Mouse (Mus musculus) lung, postnatal 10 days (tissue): Measurements from ENCODE around the gene Aldh3b3.
"Not testable (repeated sequence)": the region's sequence is repeated elsewhere in the genome, so short reads cannot be mapped to it uniquely, and the experiment has no call there.

ENCODE experiments used
- DNase-seq: peaks from one replicate; pipeline ENCODE4 v3.0.0; 2021

The Aldh3b3 gene

GRCm38 (mm10) chr19:3935896-3936850 is 22.3 kb upstream of the Aldh3b3 start:
- DNase-seq, result peak; percentile 81

GRCm38 (mm10) chr19:3942315-3942714 is 16.1 kb upstream of the Aldh3b3 start:
- no peak for DNase-seq

- DNase-seq, result peak; percentile 74
Measured at GRCm38 (mm10) chr19:3942986-3943735, 15.3 kb upstream of the Aldh3b3 start.

- DNase-seq, result no peak
Measured at GRCm38 (mm10) chr19:3945872-3946564, 12.4 kb upstream of the Aldh3b3 start.

GRCm38 (mm10) chr19:3946715-3947114 is 11.7 kb upstream of the Aldh3b3 start:
- DNase-seq, result peak; percentile 82

GRCm38 (mm10) chr19:3947813-3948212 is 10.6 kb upstream of the Aldh3b3 start:
- no peak for DNase-seq

GRCm38 (mm10) chr19:3948546-3948945 is 9.9 kb upstream of the Aldh3b3 start:
- DNase-seq, result no peak

- no peak for DNase-seq
Measured at GRCm38 (mm10) chr19:3950331-3950730, 8.1 kb upstream of the Aldh3b3 start.

- DNase-seq, result no peak
Measured at GRCm38 (mm10) chr19:3951461-3951860, 7.0 kb upstream of the Aldh3b3 start.

- no peak for DNase-seq
Measured at GRCm38 (mm10) chr19:3952099-3952498, 6.3 kb upstream of the Aldh3b3 start.

GRCm38 (mm10) chr19:3955033-3955432 is 3.4 kb upstream of the Aldh3b3 start:
- DNase-seq, result no peak

- DNase-seq, result no peak
Measured at GRCm38 (mm10) chr19:3955804-3956203, 2.6 kb upstream of the Aldh3b3 start.

GRCm38 (mm10) chr19:3957296-3958036 is 979 bp upstream of the Aldh3b3 start:
- not testable (repeated sequence) for DNase-seq

- no peak for DNase-seq
Measured at GRCm38 (mm10) chr19:3959030-3959429, 585 bp downstream of the Aldh3b3 start.

- peak; percentile 52 for DNase-seq
Measured at GRCm38 (mm10) chr19:3960211-3960610, 1.8 kb downstream of the Aldh3b3 start.

GRCm38 (mm10) chr19:3961805-3962204 is 3.4 kb downstream of the Aldh3b3 start:
- DNase-seq, result not testable (repeated sequence)

GRCm38 (mm10) chr19:3962469-3962868 is 4.0 kb downstream of the Aldh3b3 start:
- peak; percentile 77 for DNase-seq

- DNase-seq, result no peak
Measured at GRCm38 (mm10) chr19:3964030-3964429, 5.6 kb downstream of the Aldh3b3 start.

GRCm38 (mm10) chr19:3966330-3967075 is 8.1 kb downstream of the Aldh3b3 start:
- no peak for DNase-seq

- DNase-seq, result no peak
Measured at GRCm38 (mm10) chr19:3967258-3967657, 8.8 kb downstream of the Aldh3b3 start.

- no peak for DNase-seq
Measured at GRCm38 (mm10) chr19:3972229-3972628, 13.8 kb downstream of the Aldh3b3 start, which contains the start of gene Aldh3b2. Aldh3b2 (plus strand) TSS chr19:3972328.

- DNase-seq, result not testable (repeated sequence)
Measured at GRCm38 (mm10) chr19:3974608-3975007, 16.2 kb downstream of the Aldh3b3 start.
